Mouse (Mus musculus) heart, postnatal 36 days (tissue): ENCODE measurements at regions not wholly inside any gene's neighbourhood (a gene's known extent, or its start where the extent isn't known, plus 50 kb on each side); places are given as distances from the start of the nearest gene placed in this dataset.

ENCODE experiments used
- DNase-seq, 2 experiments: peaks; one replicate each; pipeline ENCODE4 v3.0.0; 2021 to 2022
- intact Hi-C: fragments of 180-260 bp; cut with DNase I; formaldehyde crosslinking; loops from one replicate; pipeline ENCODE4 v1.15.1; 2025

- no peak for DNase-seq
- intact Hi-C loops: no loop called here
Measured at GRCm38 (mm10) chr10:16231821-16232220, 1491.2 kb upstream of the Cited2 start.

GRCm38 (mm10) chr10:16233612-16234106 lies 1489.4 kb upstream of the Cited2 start:
- intact Hi-C loops: no loop called here
- no peak for DNase-seq

- intact Hi-C loops: no loop called here
- DNase-seq: no peak
Measured at GRCm38 (mm10) chr10:16256329-16256728, 1466.7 kb upstream of the Cited2 start.

GRCm38 (mm10) chr10:16272786-16273185 lies 1450.2 kb upstream of the Cited2 start:
- intact Hi-C loops: no loop called here
- no peak for DNase-seq

- intact Hi-C loops: no loop called here
- DNase-seq: no peak
Measured at GRCm38 (mm10) chr10:16317026-16317425, 1406.0 kb upstream of the Cited2 start.

- intact Hi-C loops: no loop called here
- DNase-seq: no peak
Measured at GRCm38 (mm10) chr10:16337546-16337945, 1385.5 kb upstream of the Cited2 start.

- DNase-seq: no peak
- intact Hi-C loops: loop anchor here (10.0 kb wide), 1 partner anchor 1383 kb away; the partner anchor contains the start of gene Cited2
Measured at GRCm38 (mm10) chr10:16341496-16341895, 1381.5 kb upstream of the Cited2 start.

GRCm38 (mm10) chr10:16364001-16364400 lies 1359.0 kb upstream of the Cited2 start:
- DNase-seq: no peak
- intact Hi-C loops: no loop called here
